Mouse (Mus musculus) gastrocnemius, postnatal 4 days (tissue): ENCODE measurements around the gene Coq8a. TPM values are rescaled to one million over a fixed set of nuclear protein-coding genes. Genes with fewer than 3 reads are reported as not detected.

ENCODE experiments used
- DNase-seq, 2 experiments: peaks; one replicate each; pipeline ENCODE4 v3.0.0; 2021 to 2022; ENCODE audit warnings: low spot score in 2 of 2, mixed read lengths in 2 of 2
- long read RNA-seq, 2 experiments: library from polyadenylated mRNA; stranded (forward); transcript quantifications; one replicate each; pipeline ENCODE4 v2.0.0; 2021
- total RNA-seq, 2 experiments: library from RNA; stranded (reverse); gene quantifications; 2 replicates each; pipeline ENCODE4 v1.2.3; 2021

Coq8a gene
- 100 to 1,000 TPM; 294 to 313 TPM for total RNA-seq
- long read RNA-seq, experiment 1, full-length matches to known transcripts, result 290 of 343 reads
- long read RNA-seq, experiment 1, partial matches to known transcripts, result 30 of 343 reads
- long read RNA-seq, experiment 1, other reads (novel, unspliced or antisense), result 23 of 343 reads
- long read RNA-seq, experiment 2, full-length matches to known transcripts, result 364 of 447 reads
- long read RNA-seq, experiment 2, partial matches to known transcripts, result 46 of 447 reads
- long read RNA-seq, experiment 2, other reads (novel, unspliced or antisense), result 37 of 447 reads

DNA sequence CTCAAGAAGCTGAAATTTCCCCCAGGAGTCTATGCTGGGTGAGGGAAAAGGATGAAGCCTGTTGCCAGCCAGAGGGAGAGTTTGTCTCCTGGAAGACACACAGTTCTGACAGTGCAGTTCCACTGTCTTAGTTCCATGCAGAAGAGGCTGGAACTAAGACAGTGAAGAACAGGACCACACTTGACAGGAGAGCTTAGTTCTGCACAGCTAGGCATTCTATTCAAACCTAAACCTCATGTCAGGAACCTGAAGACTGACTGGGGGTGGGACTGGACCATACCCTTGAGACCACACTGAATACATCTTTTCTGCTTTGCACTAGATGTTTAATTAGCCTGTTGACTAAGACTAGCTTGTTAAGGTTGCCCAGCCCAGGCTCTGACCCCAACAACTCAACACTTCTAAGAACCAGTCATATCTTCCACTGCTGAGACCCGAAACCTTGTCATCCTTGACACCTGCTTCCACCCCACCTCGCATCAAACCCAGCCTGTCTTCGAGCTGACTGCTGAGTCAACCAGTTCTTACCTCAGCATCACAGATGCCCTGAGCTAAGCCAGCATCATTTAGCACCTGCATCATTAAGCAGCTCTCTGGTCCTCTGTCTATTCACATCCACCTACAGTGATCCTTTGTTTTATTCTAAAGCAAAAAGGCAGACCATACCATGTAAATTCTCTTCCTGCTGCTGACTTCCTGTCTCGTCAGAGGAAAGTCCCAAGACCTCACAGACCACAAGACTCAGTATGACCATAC is at the start of gene Coq8a:
Coq8a (minus strand) TSS at position 644 of the 756 bp plus-strand sequence.
- DNase-seq, result no peak

DNA sequence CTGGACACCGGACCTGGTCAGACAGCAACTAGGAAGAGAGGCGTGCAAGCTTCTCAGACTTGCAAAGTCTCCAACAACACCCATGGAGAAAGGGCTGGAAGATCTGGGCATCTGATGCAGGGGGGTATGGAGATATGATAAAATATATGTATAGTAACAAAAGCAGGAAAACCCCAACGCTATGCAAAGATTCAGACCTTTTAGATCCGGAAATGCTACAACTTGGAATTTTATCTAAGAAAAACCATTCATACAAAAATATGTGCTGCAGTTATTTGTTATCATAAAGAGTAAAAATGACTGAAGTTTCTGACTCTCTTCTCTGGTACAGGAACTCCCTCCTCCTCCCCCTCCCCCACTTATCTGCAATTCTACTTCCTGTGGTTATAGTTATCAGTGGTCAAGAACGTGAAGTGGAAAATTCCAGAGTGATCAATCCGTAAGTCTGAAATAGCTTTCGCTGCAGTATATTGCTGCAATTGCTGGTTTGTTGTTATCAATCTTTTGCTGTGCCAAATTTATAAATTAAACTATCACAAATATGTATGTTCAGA is 49.3 kb upstream of the Coq8a start:
- no peak for DNase-seq

- DNase-seq, result no peak
These were observed 48.5 kb upstream of the Coq8a start for GRCm38 (mm10) chr1:180247901-180248300.

GRCm38 (mm10) chr1:180245741-180246507 is 46.5 kb upstream of the Coq8a start:
- no peak for DNase-seq

DNA sequence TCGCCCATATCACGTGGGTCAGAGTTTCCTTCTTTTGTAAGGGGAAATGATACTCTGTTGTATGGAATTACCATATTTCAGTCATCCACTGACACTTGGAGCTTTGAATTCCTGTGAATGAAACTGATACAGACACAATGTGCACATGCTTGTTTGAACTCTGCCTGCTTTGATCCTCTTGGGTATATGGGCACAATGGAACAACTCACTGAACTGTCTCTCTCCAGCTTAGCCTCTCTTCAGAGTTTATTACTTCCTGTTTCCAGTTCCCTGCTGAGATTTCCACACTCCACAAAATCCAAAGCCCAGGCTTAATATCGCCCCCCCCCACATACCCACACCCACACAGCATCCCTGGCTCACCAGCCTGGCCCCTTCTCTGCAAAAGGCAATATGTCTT is 32.3 kb upstream of the Coq8a start:
- DNase-seq, result no peak

DNA sequence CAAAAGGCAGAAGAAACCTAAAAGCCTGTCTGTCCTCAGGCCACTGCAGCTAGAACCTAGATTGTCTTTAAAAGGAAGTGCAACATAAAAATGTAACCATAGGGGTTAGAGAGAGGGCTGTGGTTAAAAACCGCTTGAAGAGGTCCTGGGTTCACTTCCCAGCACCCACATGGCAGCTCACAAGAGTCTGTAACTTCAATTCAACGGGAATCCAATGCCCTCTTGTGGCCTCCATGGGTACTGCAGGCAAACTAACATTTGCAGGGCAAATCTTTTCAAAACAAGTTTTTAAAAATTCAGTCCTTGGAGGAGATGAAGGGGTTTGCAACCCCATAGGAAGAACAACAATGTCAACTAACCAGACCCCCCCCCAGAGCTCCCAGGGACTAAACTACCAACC is 31.2 kb upstream of the Coq8a start:
- no peak for DNase-seq

GRCm38 (mm10) chr1:180229906-180230305 is 30.5 kb upstream of the Coq8a start:
- no peak for DNase-seq

GRCm38 (mm10) chr1:180228854-180229253 is 29.5 kb upstream of the Coq8a start:
- DNase-seq, result no peak

DNA sequence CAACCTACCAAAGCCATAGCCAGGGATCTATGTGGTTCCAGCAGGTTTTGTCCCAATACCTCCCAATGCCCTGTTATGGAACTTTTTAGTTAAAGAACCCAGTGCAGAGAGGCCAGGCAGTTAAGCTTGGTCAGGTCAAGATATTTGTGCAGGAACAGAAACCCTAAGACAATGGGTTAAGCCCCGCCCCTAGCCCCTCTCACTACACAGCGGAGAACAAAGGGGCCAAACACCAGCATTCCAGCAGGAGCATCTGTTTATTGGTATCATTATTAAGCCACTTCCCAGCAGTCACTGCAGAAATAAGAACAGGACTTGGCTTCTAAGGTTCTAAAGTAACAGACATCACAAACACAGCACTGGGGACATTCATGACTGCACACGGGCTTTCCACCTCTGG is 27.4 kb upstream of the Coq8a start:
- DNase-seq, result no peak

GRCm38 (mm10) chr1:180226221-180226713 is 26.9 kb upstream of the Coq8a start:
- no peak for DNase-seq

DNA sequence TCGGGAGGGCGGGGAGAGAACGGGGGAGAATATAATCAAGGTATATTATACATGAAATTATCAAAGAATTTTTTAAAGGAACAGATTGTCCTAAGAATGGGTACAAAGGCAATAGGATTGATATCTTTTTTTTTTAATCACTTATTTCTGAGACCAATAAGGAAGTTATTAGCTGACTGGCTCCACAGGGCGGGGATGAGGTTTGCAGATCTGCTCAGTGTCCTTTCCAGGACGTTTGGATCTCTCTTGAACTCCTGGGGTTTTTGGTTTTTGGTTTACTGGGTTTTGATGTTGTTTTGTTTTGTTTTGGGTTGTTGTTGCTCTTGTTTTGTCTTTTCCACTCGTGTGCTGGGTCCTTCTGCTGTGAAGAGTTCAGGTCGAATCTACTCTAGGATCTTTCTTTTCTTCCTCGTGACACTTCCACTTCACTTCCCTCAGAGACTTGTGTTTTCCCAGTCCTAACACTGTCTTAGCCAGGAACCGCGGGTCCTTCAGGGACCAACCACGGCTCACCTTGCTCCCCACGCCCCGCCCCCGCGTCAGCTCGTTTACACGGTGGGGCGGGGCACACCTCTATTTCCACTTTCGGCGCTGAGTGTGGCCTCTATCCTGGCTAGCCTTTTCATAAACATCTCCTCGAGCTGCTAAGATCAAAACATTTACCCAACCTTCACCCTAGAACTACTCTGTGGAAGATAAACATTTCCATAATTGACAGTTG is 26.3 kb upstream of the Coq8a start:
- peak in 1 of 2 experiments; percentile 48 for DNase-seq

- DNase-seq, result no peak
These were observed 22.6 kb upstream of the Coq8a start for GRCm38 (mm10) chr1:180222007-180222406.

DNA sequence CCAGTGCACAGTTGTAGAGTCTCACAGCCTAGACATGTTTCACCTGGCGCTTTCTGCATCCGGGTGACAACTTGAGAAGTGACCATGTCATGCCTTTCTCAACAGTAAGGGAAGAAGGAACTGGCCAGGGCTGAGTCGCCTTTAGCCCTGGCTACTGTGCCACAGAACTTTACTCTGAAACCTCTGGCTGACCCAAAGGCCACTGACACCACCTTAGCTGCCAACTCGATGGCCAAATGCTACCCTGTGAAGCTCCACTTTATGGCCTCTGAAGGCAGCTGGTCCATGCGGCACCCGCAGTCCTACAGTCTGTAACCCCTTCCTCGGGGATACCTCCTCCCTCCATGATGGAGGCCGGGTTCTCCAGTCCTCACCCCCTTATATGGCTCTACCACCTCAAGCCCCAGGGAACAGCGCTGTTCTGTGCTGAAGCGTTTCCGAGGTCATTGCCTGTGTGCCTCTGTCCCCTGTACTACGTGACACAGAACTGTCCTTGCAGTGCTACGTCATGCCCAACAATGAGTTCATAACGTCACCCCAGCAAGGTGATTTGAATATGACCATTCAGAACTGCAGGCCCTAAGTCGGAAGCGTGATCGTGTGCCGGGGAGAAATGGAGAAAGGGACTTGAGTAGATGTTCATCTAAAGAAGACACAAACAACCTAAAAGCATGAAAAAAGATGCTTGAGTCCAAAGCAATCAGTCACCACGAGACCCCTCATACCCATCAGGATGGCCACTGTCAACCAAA is 21.6 kb upstream of the Coq8a start:
- no peak for DNase-seq

DNA sequence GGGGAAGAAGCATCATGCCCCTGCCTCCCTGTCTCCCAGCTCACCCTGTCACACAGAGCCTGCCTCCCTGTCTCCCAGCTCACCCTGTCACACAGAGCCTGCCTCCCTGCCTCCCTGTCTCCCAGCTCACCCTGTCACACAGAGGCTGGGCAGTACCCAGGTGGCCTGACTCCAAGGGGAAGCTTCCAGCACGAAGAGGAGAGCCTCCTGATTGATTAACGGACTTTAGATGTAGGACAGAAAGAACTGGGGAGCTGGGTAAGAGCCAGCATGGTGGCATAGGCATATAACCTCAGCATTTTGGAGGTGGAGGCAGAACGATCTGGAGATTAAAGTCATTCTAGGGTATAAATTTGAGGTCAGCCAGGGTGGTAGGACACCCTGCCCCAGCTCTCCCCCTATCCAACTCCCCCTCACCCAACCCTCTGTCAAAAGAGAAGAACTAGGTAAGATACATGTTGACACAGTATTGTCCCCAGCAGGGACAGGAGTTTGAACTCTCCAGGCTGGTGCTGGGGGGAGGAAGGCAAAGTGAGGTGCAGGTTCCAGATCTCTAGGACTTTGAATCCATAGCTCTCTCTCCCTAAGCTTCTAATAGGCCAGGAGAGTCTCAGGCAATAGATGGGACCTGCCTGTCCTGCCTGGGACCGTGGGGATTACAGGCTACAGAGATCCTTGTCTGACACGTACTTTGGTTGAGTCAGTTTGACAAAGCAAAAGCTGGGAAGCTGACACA is 17.3 kb upstream of the Coq8a start:
- DNase-seq, result no peak

DNA sequence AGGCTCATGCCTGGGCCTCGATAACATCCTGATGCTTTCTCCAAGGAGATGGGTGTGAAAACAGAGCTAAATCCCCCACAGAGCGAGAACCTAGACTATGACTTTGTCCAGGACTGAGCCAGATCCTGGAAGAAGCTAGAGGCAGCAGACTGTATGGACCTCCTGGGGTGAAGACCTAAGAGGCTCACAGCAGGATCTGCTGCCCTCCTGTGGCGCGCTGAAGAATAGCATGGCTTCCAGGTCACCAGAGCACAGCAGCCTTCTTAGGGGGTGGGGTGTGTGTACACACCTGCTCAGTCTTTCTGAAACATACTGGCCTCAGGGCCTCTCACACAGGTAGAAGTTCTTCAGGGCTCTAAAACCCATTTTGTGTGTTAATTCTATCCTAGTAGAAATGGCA is 15.6 kb upstream of the Coq8a start:
- peak in 1 of 2 experiments; percentile 47 for DNase-seq

DNA sequence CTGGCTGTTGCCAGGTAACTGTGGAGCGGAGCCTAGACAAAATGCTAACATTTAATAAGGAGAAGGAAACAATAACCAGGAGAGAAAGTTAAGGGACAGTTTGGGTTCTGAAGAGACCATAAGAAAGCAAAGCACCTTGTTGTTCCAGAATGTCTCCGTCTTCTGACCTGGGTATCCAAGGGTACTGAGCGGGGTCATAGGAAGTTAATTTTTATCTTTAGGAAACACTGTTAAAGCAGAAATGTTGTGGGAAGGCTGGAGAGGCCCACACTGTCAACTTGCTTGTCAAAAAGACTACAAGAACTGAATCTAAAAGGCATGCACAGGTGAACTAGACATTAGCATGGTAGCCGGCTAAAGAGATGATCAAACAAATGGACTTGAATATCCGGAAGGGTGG is 13.5 kb upstream of the Coq8a start:
- DNase-seq, result no peak

DNA sequence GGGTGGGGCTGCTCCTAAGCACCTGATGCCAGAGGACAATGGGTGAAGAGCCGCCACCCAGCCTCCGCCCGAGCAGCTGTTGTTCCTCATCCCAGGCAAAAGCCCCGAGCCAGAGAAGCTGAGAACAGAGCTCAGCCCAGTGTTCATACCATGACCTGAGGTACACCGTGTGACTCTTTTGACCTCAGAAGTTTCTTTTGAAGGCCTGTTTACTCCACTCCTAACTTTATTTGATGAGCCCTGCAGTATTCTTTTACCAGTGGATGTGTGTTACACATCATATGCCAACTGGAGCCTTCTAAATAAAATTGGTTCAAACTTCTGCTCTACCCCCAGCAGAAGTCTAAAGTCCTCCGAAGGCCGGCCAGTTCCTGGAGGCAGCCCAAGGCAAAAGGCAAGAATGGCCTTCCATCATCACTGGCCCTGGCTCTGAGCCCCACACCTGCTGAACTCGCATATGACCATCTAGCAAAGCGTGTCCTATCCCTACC is 11.4 kb upstream of the Coq8a start:
- no peak for DNase-seq

- DNase-seq, result no peak
These were observed 10.6 kb upstream of the Coq8a start for GRCm38 (mm10) chr1:180210031-180210432.

DNA sequence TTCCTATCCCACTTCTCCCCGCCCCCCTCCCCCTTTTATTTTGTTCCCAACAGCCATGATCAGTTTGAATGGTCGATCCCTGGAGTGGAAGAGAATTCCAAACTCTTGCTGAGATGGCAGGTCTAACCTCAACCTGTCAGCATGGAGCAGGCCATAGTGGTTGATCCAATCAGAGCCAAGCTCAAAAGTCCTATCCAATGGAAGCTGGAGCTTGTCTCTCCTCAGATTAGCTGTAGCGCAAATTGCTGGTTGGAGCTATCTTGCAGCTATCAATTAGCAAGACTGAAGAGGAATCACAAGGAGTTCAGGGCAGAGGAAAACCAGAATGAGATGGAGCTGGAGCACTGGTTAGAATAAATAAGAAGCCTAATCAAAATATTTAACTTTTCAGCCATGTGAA is 9.0 kb upstream of the Coq8a start:
- no peak for DNase-seq
